Mouse (Mus musculus) Muller cell, postnatal 12 days (primary cell): ENCODE data around the gene Coro1a.

Experiments
- DNase-seq: peaks from one replicate; pipeline ENCODE4 v3.0.0-alpha.2; 2015; ENCODE audit errors: inconsistent ontology term

Gene Coro1a

GRCm38 (mm10) chr7:126708175-126708952 lies 777 bp upstream of the Coro1a start:
- DNase-seq: no peak

- DNase-seq: peak; percentile 74
These were observed 3.2 kb downstream of the Coro1a start for GRCm38 (mm10) chr7:126704121-126704980.

- no peak for DNase-seq
These were observed 3.9 kb downstream of the Coro1a start for GRCm38 (mm10) chr7:126703757-126704077.

GRCm38 (mm10) chr7:126702861-126703756 lies 4.5 kb downstream of the Coro1a start:
- DNase-seq: no peak

- no peak for DNase-seq
These were observed 5.2 kb downstream of the Coro1a start for GRCm38 (mm10) chr7:126702358-126702757.

GRCm38 (mm10) chr7:126701559-126702357 lies 5.8 kb downstream of the Coro1a start:
- DNase-seq: no peak

- peak; percentile 79 for DNase-seq
These were observed 6.5 kb downstream of the Coro1a start for GRCm38 (mm10) chr7:126701070-126701469.

GRCm38 (mm10) chr7:126700063-126701015 lies 7.2 kb downstream of the Coro1a start:
- DNase-seq: no peak

GRCm38 (mm10) chr7:126697838-126698237 lies 9.7 kb downstream of the Coro1a start:
- no peak for DNase-seq

- no peak for DNase-seq
These were observed 10.7 kb downstream of the Coro1a start for GRCm38 (mm10) chr7:126696886-126697285.

GRCm38 (mm10) chr7:126696303-126696702 lies 11.3 kb downstream of the Coro1a start:
- DNase-seq: no peak

- peak; percentile 97 for DNase-seq
These were observed 11.9 kb downstream of the Coro1a start, which contains the start of gene Slx1b for GRCm38 (mm10) chr7:126695631-126696207. Gene Slx1b (minus strand): TSS chr7:126695784.

- no peak for DNase-seq
These were observed 12.4 kb downstream of the Coro1a start, which contains the start of gene Bola2 for GRCm38 (mm10) chr7:126695210-126695611. Gene Bola2 (plus strand): TSS chr7:126695401.

GRCm38 (mm10) chr7:126694441-126695051 lies 13.0 kb downstream of the Coro1a start:
- DNase-seq: peak; percentile 43

- DNase-seq: no peak
These were observed 13.8 kb downstream of the Coro1a start for GRCm38 (mm10) chr7:126693781-126694180.

- DNase-seq: peak; percentile 85
These were observed 14.3 kb downstream of the Coro1a start for GRCm38 (mm10) chr7:126693256-126693655.

GRCm38 (mm10) chr7:126692426-126692825 lies 15.2 kb downstream of the Coro1a start:
- no peak for DNase-seq

GRCm38 (mm10) chr7:126691676-126692075 lies 15.9 kb downstream of the Coro1a start:
- no peak for DNase-seq

GRCm38 (mm10) chr7:126690737-126691136 lies 16.9 kb downstream of the Coro1a start:
- no peak for DNase-seq
